Mouse (Mus musculus): Measurements from ENCODE around the gene Cd33. TPM values are rescaled to one million over a fixed set of nuclear protein-coding genes. Genes with fewer than 3 reads are reported as not detected.

Gene Cd33
- total and polyA plus RNA-seq, 2 experiments from 2014 or later, result 1.5 to 2.1 TPM

- Histone ChIP-seq H3K27me3 (ENCODE audit: insufficient read depth, low read length) (no peaks in the 10 kb centered on the region), H3K36me3 (ENCODE audit: insufficient read depth, low read length) (no peaks in the 10 kb centered on the region), H3K4me2 (ENCODE audit: low read depth, low read length, poor library complexity, severe bottlenecking) (no peak overlapping the region), H3K4me3 (ENCODE audit: low read depth, low read length) (no peak overlapping the region), H3K27ac (ENCODE audit: low read depth, low read length) (no peak overlapping the region), H3K9me3 (ENCODE audit: low read length) (no peaks in the 10 kb centered on the region), H3K4me1 (ENCODE audit: insufficient read depth, low read length) (no peaks in the 10 kb centered on the region), H3K9ac (replicated peaks; ENCODE audit: low read length, poor library complexity, severe bottlenecking) (no peak overlapping the region)
- ATAC-seq (ENCODE audit: low FRiP score), result peak; percentile 45; the same call in 1 of the 2 replicates
- peak; percentile 77 for TF ChIP-seq CTCF (IDR thresholded peaks at IDR 0.05)
- 12% methylated on average over 21 of the region's 21 CpGs for WGBS
- DNase-seq (ENCODE audit: low spot score), result peak; percentile 80
Measured at GRCm38 (mm10) chr7:43495343-43496021, 48.7 kb downstream of the Cd33 start.

GRCm38 (mm10) chr7:43490861-43491260 is 53.4 kb downstream of the Cd33 start:
- Histone ChIP-seq H3K4me2 (ENCODE audit: low read depth, low read length, poor library complexity, severe bottlenecking) (peak overlapping the region; percentile 45), H3K9ac (replicated peaks; ENCODE audit: low read length, poor library complexity, severe bottlenecking) (no peak overlapping the region; the same call in 1 of the 2 replicates), H3K4me1 (ENCODE audit: insufficient read depth, low read length) (peaks cover 4% of the 10 kb centered on the region; the same call in 1 of the 2 replicates), H3K4me3 (ENCODE audit: low read depth, low read length) (peak overlapping the region; percentile 78; the same call in 1 of the 2 replicates), H3K27ac (ENCODE audit: low read depth, low read length) (0 out of 2 replicates have a peak overlapping the region, but pooled peaks have one; percentile 12), H3K9me3 (ENCODE audit: low read length) (no peaks in the 10 kb centered on the region), H3K27me3 (ENCODE audit: insufficient read depth, low read length) (no peaks in the 10 kb centered on the region), H3K36me3 (ENCODE audit: insufficient read depth, low read length) (no peaks in the 10 kb centered on the region)
- 71% methylated on average over 9 of the region's 9 CpGs for WGBS
- no peak for TF ChIP-seq CTCF (IDR thresholded peaks at IDR 0.05)
- peak; percentile 8; the same call in 1 of the 2 replicates for ATAC-seq (ENCODE audit: low FRiP score)
- no peak for DNase-seq (ENCODE audit: low spot score)

GRCm38 (mm10) chr7:43490182-43490584 is 54.0 kb downstream of the Cd33 start:
- no peak for TF ChIP-seq CTCF (IDR thresholded peaks at IDR 0.05)
- H3K4me1 ChIP-seq (ENCODE audit: insufficient read depth, low read length), result peaks cover 4% of the 10 kb centered on the region; the same call in 1 of the 2 replicates
- H3K9me3 ChIP-seq (ENCODE audit: low read length), result no peaks in the 10 kb centered on the region
- peak overlapping the region; percentile 99 for H3K9ac ChIP-seq (replicated peaks; ENCODE audit: low read length, poor library complexity, severe bottlenecking)
- peak overlapping the region; percentile 45 for H3K4me2 ChIP-seq (ENCODE audit: low read depth, low read length, poor library complexity, severe bottlenecking)
- DNase-seq (ENCODE audit: low spot score) (peak; percentile 84), ATAC-seq (ENCODE audit: low FRiP score) (peak; percentile 92)
- peak overlapping the region; percentile 91 for H3K27ac ChIP-seq (ENCODE audit: low read depth, low read length)
- no peaks in the 10 kb centered on the region for H3K36me3 ChIP-seq (ENCODE audit: insufficient read depth, low read length)
- WGBS, result 0% methylated on average over 4 of the region's 13 CpGs
- H3K27me3 ChIP-seq (ENCODE audit: insufficient read depth, low read length), result no peaks in the 10 kb centered on the region
- peak overlapping the region; percentile 78 for H3K4me3 ChIP-seq (ENCODE audit: low read depth, low read length)

GRCm38 (mm10) chr7:43489631-43490125 is 54.5 kb downstream of the Cd33 start, which contains the start of gene Iglon5:
Gene Iglon5 (minus strand): TSS chr7:43490075.
- Histone ChIP-seq H3K9ac (replicated peaks; ENCODE audit: low read length, poor library complexity, severe bottlenecking) (peak within 1 kb of the TSS; percentile 99), H3K4me2 (ENCODE audit: low read depth, low read length, poor library complexity, severe bottlenecking) (peak within 1 kb of the TSS; percentile 45), H3K4me3 (ENCODE audit: low read depth, low read length) (peak within 1 kb of the TSS; percentile 78), H3K4me1 (ENCODE audit: insufficient read depth, low read length) (peaks cover 4% of the 10 kb centered on the region; the same call in 1 of the 2 replicates), H3K27ac (ENCODE audit: low read depth, low read length) (peak within 1 kb of the TSS; percentile 91), H3K9me3 (ENCODE audit: low read length) (no peaks in the 10 kb centered on the region), H3K36me3 (ENCODE audit: insufficient read depth, low read length) (no peaks in the 10 kb centered on the region), H3K27me3 (ENCODE audit: insufficient read depth, low read length) (no peaks in the 10 kb centered on the region)
- WGBS, result 0% methylated on average over 10 of the region's 41 CpGs
- ATAC-seq (ENCODE audit: low FRiP score) (peak; percentile 62), DNase-seq (ENCODE audit: low spot score) (no peak)
- TF ChIP-seq CTCF (IDR thresholded peaks at IDR 0.05), result no peak

- peaks cover 4% of the 10 kb centered on the region; the same call in 1 of the 2 replicates for H3K4me1 ChIP-seq (ENCODE audit: insufficient read depth, low read length)
- no peak for DNase-seq (ENCODE audit: low spot score)
- no peaks in the 10 kb centered on the region for H3K27me3 ChIP-seq (ENCODE audit: insufficient read depth, low read length)
- H3K4me3 ChIP-seq (ENCODE audit: low read depth, low read length), result peak overlapping the region; percentile 78
- no peak for TF ChIP-seq CTCF (IDR thresholded peaks at IDR 0.05)
- no peaks in the 10 kb centered on the region for H3K9me3 ChIP-seq (ENCODE audit: low read length)
- peak overlapping the region; percentile 99 for H3K9ac ChIP-seq (replicated peaks; ENCODE audit: low read length, poor library complexity, severe bottlenecking)
- peak; percentile 11; the same call in 1 of the 2 replicates for ATAC-seq (ENCODE audit: low FRiP score)
- H3K27ac ChIP-seq (ENCODE audit: low read depth, low read length), result 0 out of 2 replicates have a peak overlapping the region, but pooled peaks have one; percentile 91
- no peaks in the 10 kb centered on the region for H3K36me3 ChIP-seq (ENCODE audit: insufficient read depth, low read length)
- H3K4me2 ChIP-seq (ENCODE audit: low read depth, low read length, poor library complexity, severe bottlenecking), result peak overlapping the region; percentile 45
- WGBS, result 50% methylated on average over 5 of the region's 5 CpGs
Measured at GRCm38 (mm10) chr7:43488646-43489045, 55.6 kb downstream of the Cd33 start.

- Histone ChIP-seq H3K27ac (ENCODE audit: low read depth, low read length) (no peak overlapping the region), H3K9me3 (ENCODE audit: low read length) (no peaks in the 10 kb centered on the region), H3K4me2 (ENCODE audit: low read depth, low read length, poor library complexity, severe bottlenecking) (no peak overlapping the region), H3K4me3 (ENCODE audit: low read depth, low read length) (no peak overlapping the region), H3K4me1 (ENCODE audit: insufficient read depth, low read length) (no peaks in the 10 kb centered on the region), H3K9ac (replicated peaks; ENCODE audit: low read length, poor library complexity, severe bottlenecking) (no peak overlapping the region), H3K27me3 (ENCODE audit: insufficient read depth, low read length) (no peaks in the 10 kb centered on the region), H3K36me3 (ENCODE audit: insufficient read depth, low read length) (peaks cover 9% of the 10 kb centered on the region)
- no peak for TF ChIP-seq CTCF (IDR thresholded peaks at IDR 0.05)
- WGBS, result 23% methylated on average over 10 of the region's 10 CpGs
- ATAC-seq (ENCODE audit: low FRiP score) (no peak), DNase-seq (ENCODE audit: low spot score) (no peak)
Measured at GRCm38 (mm10) chr7:43483236-43483635, 61.0 kb downstream of the Cd33 start.

Measured in midbrain, postnatal 0 days (tissue).